Mouse (Mus musculus) monocyte, adult 2 months (primary cell): ENCODE measurements around the gene Ercc6l2.
"Not testable (repeated sequence)": the region's sequence is repeated elsewhere in the genome, so short reads cannot be mapped to it uniquely, and the experiment has no call there.

ENCODE experiments used
- DNase-seq, 2 experiments: peaks; one replicate each; pipeline ENCODE4 v3.0.0; 2022; ENCODE audit warnings: low spot score in 2 of 2, low read depth in 1 of 2

Ercc6l2 gene

GRCm38 (mm10) chr13:63879105-63879863 is 64.2 kb downstream of the Ercc6l2 start:
- no peak for DNase-seq

GRCm38 (mm10) chr13:63879864-63880141 is 64.8 kb downstream of the Ercc6l2 start:
- DNase-seq: no peak

- DNase-seq: no peak
These were observed 70.5 kb downstream of the Ercc6l2 start for GRCm38 (mm10) chr13:63885532-63885949.

GRCm38 (mm10) chr13:63886429-63887052 is 71.5 kb downstream of the Ercc6l2 start:
- no peak for DNase-seq

DNA sequence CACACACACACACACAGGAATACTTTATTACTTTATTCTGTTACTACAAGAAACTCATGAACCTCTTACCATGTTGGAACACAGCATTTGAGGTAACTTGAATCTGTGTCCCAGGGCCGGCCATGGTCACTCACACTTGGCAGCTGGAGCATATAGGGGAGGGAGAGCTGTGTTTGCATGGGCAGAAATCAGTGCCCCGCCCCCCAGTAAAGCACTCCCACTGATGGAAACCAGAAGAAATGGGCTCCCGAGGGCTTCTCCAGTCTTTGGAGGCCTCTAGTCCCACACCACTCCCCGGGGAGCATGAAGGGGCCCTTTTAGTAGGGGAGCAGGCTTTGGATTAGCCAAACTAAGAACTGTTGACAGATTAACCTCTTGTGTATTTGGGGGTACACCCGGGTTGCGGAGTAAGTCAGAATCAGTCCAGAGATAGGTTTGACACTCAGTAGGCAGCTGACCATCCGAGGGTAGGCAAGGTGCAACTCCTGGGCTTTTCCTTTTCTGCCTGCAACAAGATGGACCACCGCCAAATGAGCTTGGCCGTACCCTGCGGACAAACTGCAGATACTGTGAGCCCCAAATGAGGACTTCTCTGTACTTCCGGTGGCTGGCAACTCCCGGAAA is 85.8 kb downstream of the Ercc6l2 start:
- DNase-seq: no peak

- DNase-seq: no peak
These were observed 86.3 kb downstream of the Ercc6l2 start for GRCm38 (mm10) chr13:63901303-63901713.

- no peak for DNase-seq
These were observed 86.9 kb downstream of the Ercc6l2 start for GRCm38 (mm10) chr13:63901714-63902597.

DNA sequence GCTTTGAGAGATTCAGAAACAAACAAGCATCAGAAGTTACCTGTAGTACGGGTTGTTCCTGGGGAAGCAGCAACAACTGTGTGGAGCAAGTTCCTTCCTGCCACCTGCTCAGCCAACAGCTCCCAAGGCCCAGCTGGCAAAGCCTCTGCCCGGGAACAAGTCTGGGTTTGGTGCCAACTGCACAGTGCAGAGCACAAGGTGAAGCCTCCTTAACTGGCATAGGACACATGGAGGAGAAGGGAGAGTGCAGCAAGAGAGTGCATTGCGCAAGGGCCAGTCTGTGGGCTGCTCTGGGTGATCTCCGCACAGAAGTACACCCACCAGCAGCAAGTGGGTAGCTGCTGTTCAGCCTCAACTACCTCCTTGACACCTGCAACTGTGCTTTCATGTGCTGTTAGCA is 91.5 kb downstream of the Ercc6l2 start:
- no peak for DNase-seq

DNA sequence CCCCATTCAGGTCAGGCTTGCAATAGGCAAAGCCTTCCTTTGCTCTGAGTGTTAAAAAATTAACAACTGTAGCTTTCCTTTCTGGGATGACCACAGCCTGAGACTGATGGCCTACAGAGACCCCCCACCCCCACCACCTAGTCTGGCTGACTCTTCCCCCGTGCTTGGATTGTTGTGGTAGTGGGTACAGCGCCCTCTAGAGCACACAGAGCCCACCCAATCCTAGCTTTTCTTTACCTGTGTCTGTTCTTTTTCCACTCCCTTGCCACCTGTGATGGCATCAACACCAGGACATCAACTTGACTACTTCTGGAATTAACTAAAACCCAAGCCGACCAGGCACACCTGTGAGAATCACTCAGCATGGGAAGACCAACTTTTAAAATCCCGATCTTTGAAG is 92.4 kb downstream of the Ercc6l2 start:
- no peak for DNase-seq

DNA sequence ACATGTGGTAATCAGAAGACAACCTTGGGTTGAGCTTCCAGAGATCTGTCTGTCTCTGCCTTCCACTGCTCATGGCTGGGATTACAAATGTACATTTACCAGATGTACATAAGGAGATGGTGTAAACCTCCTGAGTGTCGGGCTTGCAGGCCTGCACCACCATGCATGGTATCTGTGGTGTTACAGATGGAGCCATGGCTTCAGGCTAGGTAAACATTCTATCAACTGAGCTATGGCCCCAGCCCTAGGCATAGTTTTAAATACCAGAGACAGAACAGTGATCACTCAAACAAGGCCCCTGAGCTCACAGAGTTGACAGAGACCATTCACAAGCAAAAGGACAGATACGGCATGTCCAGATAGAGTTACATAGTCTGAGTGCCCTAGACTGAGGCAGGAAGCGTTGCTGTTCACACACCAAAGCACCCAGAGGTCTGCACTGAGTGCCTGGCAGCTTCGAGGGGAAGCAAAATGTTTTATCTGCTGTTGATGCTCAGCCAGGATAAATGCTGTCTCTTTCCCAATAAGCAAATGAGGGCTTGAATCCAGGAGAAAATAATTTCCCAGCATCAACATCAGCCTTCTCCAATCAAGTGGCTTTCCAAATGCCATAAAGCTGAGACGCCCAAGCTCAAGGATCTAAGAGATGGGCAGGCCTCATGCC is 95.2 kb downstream of the Ercc6l2 start:
- no peak for DNase-seq

DNA sequence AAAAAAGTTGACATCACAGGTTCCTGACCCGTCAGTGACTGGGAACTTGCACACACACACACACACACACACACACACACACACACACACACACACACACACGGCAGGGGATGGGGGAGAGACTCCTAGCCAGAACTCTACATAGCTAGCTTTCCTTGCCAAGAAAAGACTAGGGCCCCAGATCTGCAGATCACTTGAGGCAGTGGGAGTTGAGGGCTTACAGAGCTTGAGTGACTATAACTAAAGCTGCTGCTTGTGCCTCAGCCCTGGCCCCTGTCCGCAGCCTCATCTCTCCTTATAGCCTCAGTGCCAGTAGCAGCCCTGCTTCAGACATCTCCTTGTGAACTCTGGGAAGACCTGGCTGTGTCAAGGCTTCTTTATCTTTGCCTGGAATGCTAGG is 96.6 kb downstream of the Ercc6l2 start:
- no peak for DNase-seq

- DNase-seq: no peak
These were observed 98.1 kb downstream of the Ercc6l2 start for GRCm38 (mm10) chr13:63913136-63913535.

GRCm38 (mm10) chr13:63915176-63915575 is 100.1 kb downstream of the Ercc6l2 start:
- no peak for DNase-seq

GRCm38 (mm10) chr13:63915684-63916083 is 100.6 kb downstream of the Ercc6l2 start:
- no peak for DNase-seq

DNA sequence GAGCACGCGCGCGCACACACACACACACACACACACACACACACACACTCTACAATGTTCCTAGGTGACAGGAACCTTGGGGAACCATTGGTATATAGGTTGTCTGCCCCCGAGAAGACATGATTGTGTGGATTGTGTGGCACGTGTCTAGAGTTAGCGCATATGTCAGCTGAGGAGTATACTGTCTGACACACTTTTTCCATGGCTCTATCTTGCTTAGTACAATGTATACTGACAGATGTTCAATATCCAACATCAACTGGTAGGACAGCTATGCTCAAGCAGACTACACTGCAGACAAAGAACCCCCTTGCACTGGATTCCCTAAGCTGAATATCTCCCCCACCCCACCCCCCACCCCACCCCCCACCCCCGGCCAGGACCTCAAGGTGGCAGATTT is 101.5 kb downstream of the Ercc6l2 start:
- no peak for DNase-seq

- no peak for DNase-seq
These were observed 102.2 kb downstream of the Ercc6l2 start for GRCm38 (mm10) chr13:63917198-63917767.

DNA sequence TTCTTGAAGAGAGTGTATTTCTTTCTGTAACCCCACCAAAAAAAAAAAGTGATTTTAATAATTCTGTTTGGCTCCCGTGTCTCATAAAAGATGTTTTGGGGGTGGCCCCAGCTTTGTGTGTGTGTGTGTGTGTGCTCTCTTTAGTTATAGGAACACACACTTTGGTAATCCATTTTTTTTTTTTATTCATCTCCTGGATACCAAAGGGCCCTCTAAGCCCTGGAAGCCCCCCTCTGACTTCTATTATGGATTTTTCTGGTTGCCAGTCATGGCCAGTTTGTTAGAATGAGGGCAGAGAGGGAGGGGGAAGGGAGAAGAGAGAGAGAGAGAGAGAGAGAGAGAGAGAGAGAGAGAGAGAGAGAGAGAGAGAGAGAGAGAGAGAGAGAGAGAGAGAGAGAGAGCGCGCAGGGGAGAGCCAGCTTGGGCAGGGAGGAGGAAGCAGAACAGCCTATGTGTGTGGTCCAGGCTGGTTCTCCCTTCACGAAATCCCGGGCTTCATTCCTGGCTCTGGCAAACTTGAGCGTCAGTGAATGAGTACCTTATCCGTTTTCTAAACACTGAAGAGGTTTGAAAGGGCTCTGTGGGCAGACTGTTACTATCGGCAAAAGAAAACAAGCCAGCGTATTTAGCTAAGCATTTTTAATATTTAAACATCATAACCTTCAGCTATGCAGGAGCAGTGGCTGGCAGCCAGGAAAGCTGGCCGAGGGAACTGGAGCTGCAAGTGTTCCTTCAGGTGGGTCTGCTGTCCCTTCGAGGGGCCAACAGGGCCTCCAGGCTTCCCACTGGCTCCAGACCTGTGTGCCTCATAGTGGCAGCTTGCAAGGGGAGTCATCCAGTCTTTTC is 103.0 kb downstream of the Ercc6l2 start:
- DNase-seq: no peak

DNA sequence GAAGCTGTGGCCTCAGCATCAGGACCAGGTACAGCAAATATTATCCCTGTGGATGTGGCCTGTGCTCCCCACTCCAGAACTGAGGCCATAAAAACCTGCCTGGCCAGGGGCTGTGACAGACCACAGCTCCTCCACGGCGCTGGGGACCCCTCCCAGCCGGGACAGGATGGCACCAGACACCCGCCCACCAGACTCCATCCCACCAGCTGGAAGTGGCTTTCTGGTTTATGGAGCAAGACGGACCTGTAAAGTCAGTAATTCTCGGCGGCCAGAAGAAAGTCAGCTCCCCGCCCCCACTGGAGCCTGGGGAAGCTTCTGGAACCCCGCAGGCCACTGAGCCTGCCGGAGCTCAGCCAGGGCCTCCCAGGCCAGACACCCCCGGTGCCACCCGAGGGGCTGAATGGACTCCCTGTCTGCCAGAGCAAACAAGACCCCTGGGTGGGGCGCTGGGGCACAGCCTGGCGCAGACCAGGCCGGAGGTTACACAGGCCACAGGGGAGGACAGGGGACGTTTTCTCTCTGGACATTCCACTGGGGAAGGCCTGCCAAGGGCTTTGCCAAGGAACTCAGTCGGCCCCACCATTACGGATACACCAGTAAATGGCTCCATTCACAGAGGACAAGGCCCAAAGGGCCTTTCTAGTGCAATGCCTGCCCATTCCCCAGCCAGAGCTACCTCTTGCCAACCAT is 103.8 kb downstream of the Ercc6l2 start:
- no peak for DNase-seq

GRCm38 (mm10) chr13:63924036-63924435 is 109.0 kb downstream of the Ercc6l2 start:
- not testable (repeated sequence) for DNase-seq
